Mouse (Mus musculus): ENCODE results near the gene Gm21969. TPM values are rescaled to one million over a fixed set of nuclear protein-coding genes. Genes with fewer than 3 reads are reported as not detected.

Gene Gm21969
- not detected in 2 replicates for total RNA-seq (2014; fragmentation: Nextera tagmentation)
- not detected in 2 replicates for total RNA-seq (2017)
- 0.02 and 0.04 TPM in 2 replicates for polyA plus RNA-seq (2012)

DNA sequence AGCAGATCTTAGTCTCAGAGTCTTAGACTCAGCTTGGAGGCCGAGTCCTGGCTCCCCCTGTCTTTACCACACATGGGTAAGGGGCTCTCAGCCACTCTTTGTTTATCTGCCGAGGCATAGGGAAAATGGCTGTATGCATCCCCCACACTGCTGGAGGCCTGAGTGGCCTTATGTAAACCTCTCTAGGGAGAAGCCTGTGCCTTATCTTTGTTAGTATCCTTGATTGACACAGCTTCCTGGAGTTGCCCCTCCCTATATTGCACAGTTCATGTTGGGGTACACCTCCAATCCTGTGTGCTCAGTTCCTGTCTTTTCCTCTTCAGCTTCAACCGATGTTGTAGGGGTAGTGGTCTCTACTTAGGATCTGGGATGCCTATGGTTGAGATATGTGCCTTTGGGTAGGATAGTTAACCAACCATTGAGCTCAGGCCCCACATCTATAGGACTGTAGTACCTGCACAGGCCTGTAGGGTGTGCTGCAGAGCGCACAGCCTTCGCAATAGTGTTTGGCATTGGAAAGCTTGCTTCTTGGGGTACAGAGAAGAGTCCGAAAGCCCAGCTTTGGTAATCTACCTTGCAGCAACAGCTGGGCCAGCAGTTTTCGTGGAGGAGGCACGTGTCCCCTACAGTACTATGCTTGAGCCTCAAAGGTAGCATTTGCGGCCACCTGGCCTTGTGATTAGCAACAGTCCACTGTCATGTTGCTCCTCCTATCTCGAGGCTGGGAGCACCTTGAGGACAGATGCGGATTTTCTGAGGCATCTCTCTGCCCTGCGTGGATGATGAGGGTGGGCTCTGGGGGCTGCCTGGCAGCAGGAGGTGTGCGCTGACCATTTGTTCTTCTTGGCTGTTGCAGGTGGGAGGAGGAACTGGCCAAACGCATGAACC, at the start of gene Gm21969:
TSS of gene Gm21969 (plus strand) at position 830 of the 888 bp plus-strand sequence.
- no peak for ATAC-seq (ENCODE audit: extremely low read depth, insufficient number of reproducible peaks, low FRiP score, poor library complexity, severe bottlenecking)
- H3K36me3 ChIP-seq (replicated peaks) = no peaks in the 10 kb centered on the region
- peaks cover 48% of the 10 kb centered on the region for H3K27me3 ChIP-seq (ENCODE audit: insufficient read depth, low read length)
- H3K4me3 ChIP-seq (ENCODE audit: low read depth, low read length) = no peak within 1 kb of the TSS
- DNase-seq (ENCODE audit: low spot score) = no peak
- no peaks in the 10 kb centered on the region for H3K9me3 ChIP-seq (replicated peaks)
- TF ChIP-seq TAL1 (conservative IDR thresholded peaks at IDR 0.05; ENCODE audit: low read depth, low read length) = no peak
- no peak for TF ChIP-seq GATA1 (IDR thresholded peaks at IDR 0.05; ENCODE audit: borderline replicate concordance, low read length)
- TF ChIP-seq CTCF (IDR thresholded peaks at IDR 0.05; ENCODE audit: low read depth, low read length) = peak; percentile 94
- peaks cover 10% of the 10 kb centered on the region for H3K4me1 ChIP-seq (ENCODE audit: insufficient read depth, low read depth, low read length)

DNA sequence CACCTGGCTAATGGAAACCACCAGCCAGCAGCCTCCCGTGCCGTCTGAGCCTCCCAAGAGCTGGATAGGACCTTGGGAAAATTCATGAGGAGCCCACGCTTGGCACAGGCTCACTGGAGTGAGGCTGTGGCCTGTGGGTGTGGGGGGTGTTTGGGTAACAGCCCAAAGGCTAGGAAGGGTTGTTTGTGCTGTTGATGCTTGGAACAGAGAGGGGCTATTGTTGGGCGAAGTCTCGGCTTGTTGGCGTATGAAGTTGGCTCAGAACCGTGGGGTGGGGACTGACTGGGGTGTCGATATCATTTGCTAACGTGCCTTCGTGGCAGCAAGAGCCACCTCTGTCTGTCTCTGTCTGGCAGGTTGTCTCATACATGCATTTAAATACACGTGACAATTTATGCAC, 47.8 kb upstream of the Gm21969 start:
- DNase-seq (ENCODE audit: low spot score) (no peak), ATAC-seq (ENCODE audit: extremely low read depth, insufficient number of reproducible peaks, low FRiP score, poor library complexity, severe bottlenecking) (no peak)
- peaks cover 3% of the 10 kb centered on the region; the same call in 1 of the 2 replicates for H3K27me3 ChIP-seq (ENCODE audit: insufficient read depth, low read length)
- no peak overlapping the region for H3K4me3 ChIP-seq (ENCODE audit: low read depth, low read length)
- no peaks in the 10 kb centered on the region for H3K4me1 ChIP-seq (ENCODE audit: insufficient read depth, low read depth, low read length)
- H3K36me3 ChIP-seq (replicated peaks) = no peaks in the 10 kb centered on the region
- H3K9me3 ChIP-seq (replicated peaks) = no peaks in the 10 kb centered on the region
- TF ChIP-seq POLR2AphosphoS5 (IDR thresholded peaks at IDR 0.05; ENCODE audit: insufficient replicate concordance, low read depth, low read length) (no peak), TAL1 (conservative IDR thresholded peaks at IDR 0.05; ENCODE audit: low read depth, low read length) (no peak), GATA2 (IDR thresholded peaks at IDR 0.05; ENCODE audit: borderline replicate concordance, low read depth, low read length) (no peak), GATA1 (IDR thresholded peaks at IDR 0.05; ENCODE audit: borderline replicate concordance, low read length) (no peak), CTCF (IDR thresholded peaks at IDR 0.05; ENCODE audit: low read depth, low read length) (no peak)

GRCm38 (mm10) chr4:139555951-139556350, 47.0 kb upstream of the Gm21969 start:
- DNase-seq (ENCODE audit: low spot score) (no peak), ATAC-seq (ENCODE audit: extremely low read depth, insufficient number of reproducible peaks, low FRiP score, poor library complexity, severe bottlenecking) (no peak)

GRCm38 (mm10) chr4:139568361-139568760, 34.6 kb upstream of the Gm21969 start:
- Histone ChIP-seq H3K4me1 (ENCODE audit: insufficient read depth, low read depth, low read length) (no peaks in the 10 kb centered on the region), H3K36me3 (replicated peaks) (no peaks in the 10 kb centered on the region), H3K27me3 (ENCODE audit: insufficient read depth, low read length) (no peaks in the 10 kb centered on the region; the same call in 1 of the 2 replicates), H3K4me3 (ENCODE audit: low read depth, low read length) (no peak overlapping the region; the same call in 1 of the 2 replicates), H3K9me3 (replicated peaks) (no peaks in the 10 kb centered on the region)
- TF ChIP-seq GATA1 (IDR thresholded peaks at IDR 0.05; ENCODE audit: borderline replicate concordance, low read length) (no peak), POLR2AphosphoS5 (IDR thresholded peaks at IDR 0.05; ENCODE audit: insufficient replicate concordance, low read depth, low read length) (no peak), TAL1 (conservative IDR thresholded peaks at IDR 0.05; ENCODE audit: low read depth, low read length) (no peak), CTCF (IDR thresholded peaks at IDR 0.05; ENCODE audit: low read depth, low read length) (no peak), GATA2 (IDR thresholded peaks at IDR 0.05; ENCODE audit: borderline replicate concordance, low read depth, low read length) (no peak)
- DNase-seq (ENCODE audit: low spot score) (no peak), ATAC-seq (ENCODE audit: extremely low read depth, insufficient number of reproducible peaks, low FRiP score, poor library complexity, severe bottlenecking) (no peak)

More at GRCm38 (mm10) chr4:139555951-139556350, 47.0 kb upstream of the Gm21969 start:
- peaks cover 3% of the 10 kb centered on the region; the same call in 1 of the 2 replicates for H3K27me3 ChIP-seq (ENCODE audit: insufficient read depth, low read length)
- TF ChIP-seq POLR2AphosphoS5 (IDR thresholded peaks at IDR 0.05; ENCODE audit: insufficient replicate concordance, low read depth, low read length) (no peak), TAL1 (conservative IDR thresholded peaks at IDR 0.05; ENCODE audit: low read depth, low read length) (no peak)
- H3K4me3 ChIP-seq (ENCODE audit: low read depth, low read length) = no peak overlapping the region
- H3K4me1 ChIP-seq (ENCODE audit: insufficient read depth, low read depth, low read length) = no peaks in the 10 kb centered on the region
- no peaks in the 10 kb centered on the region for H3K9me3 ChIP-seq (replicated peaks)
- no peaks in the 10 kb centered on the region for H3K36me3 ChIP-seq (replicated peaks)

DNA sequence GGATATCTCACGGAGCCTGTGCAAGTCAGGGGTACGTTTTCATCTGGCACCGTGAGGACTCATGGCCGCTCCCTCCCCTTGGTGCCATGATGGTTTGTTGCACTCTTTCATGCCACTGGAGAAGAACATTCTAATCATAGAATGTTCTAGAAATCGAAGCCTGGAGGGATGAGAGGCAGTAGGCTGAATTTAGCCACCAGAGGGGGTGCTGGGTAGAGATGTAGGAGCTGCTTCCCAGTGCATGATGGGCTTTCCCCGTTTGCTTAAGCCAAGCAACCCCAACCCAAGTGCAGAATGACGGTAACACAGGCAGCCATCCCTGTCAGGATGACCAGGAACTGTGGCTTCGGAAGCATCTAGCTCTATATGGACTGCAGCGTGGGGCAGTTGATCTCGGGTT, 32.2 kb upstream of the Gm21969 start:
- no peaks in the 10 kb centered on the region for H3K36me3 ChIP-seq (replicated peaks)
- peaks cover 20% of the 10 kb centered on the region for H3K4me1 ChIP-seq (ENCODE audit: insufficient read depth, low read depth, low read length)
- DNase-seq (ENCODE audit: low spot score) (no peak), ATAC-seq (ENCODE audit: extremely low read depth, insufficient number of reproducible peaks, low FRiP score, poor library complexity, severe bottlenecking) (no peak)
- H3K27me3 ChIP-seq (ENCODE audit: insufficient read depth, low read length) = peaks cover 17% of the 10 kb centered on the region
- H3K4me3 ChIP-seq (ENCODE audit: low read depth, low read length) = no peak overlapping the region
- H3K9me3 ChIP-seq (replicated peaks) = peaks cover 16% of the 10 kb centered on the region
- no peak for TF ChIP-seq POLR2AphosphoS5 (IDR thresholded peaks at IDR 0.05; ENCODE audit: insufficient replicate concordance, low read depth, low read length)

DNA sequence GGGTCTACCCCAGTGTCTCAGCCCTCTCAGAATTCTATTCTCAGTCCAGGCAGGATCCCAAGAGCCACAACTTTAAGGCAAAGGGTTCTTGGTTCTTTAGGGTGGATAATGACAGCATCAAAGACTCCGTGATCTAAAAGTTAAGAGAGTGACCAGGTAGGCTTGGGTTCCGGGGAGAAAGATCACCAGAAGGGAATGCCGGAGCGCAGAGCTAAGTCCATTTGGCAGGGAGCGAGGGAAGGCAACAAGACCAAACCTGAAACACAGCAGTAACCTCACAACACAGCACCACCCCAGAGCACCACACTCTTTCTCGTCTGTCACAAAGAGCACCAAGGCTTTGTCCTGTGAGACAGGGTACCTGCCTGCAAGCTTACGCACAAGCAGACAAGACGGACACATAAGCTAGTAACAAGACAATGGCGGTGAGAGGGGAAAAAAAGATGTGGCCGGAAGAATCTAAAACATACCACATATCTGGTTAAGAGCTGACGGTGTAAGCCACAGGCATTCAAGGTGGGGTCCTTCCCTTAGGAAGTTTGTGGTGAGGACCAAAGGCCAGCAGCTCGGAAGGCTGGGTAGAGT, 30.0 kb upstream of the Gm21969 start:
- TF ChIP-seq GATA1 (IDR thresholded peaks at IDR 0.05; ENCODE audit: borderline replicate concordance, low read length) = no peak
- DNase-seq (ENCODE audit: low spot score) = no peak
- Histone ChIP-seq H3K4me1 (ENCODE audit: insufficient read depth, low read depth, low read length) (peaks cover 20% of the 10 kb centered on the region), H3K27me3 (ENCODE audit: insufficient read depth, low read length) (peaks cover 29% of the 10 kb centered on the region), H3K9me3 (replicated peaks) (peaks cover 16% of the 10 kb centered on the region), H3K36me3 (replicated peaks) (no peaks in the 10 kb centered on the region), H3K4me3 (ENCODE audit: low read depth, low read length) (no peak overlapping the region)
- ATAC-seq (ENCODE audit: extremely low read depth, insufficient number of reproducible peaks, low FRiP score, poor library complexity, severe bottlenecking) = no peak

Measured in G1E (cell line).